Mouse (Mus musculus): ENCODE results near the gene Ndufb2. TPM values are rescaled to one million over a fixed set of nuclear protein-coding genes. Genes with fewer than 3 reads are reported as not detected.

Gene Ndufb2
- polyA plus RNA-seq, 1 experiment from 2014 or later: 410 TPM

- H3K4me2 ChIP-seq: no peak overlapping the region
- no peaks in the 10 kb centered on the region for H3K36me3 ChIP-seq
- ATAC-seq (ENCODE audit: low FRiP score): no peak
- H3K27me3 ChIP-seq: no peaks in the 10 kb centered on the region
- H3K9ac ChIP-seq: no peak overlapping the region; the same call in 1 of the 2 replicates
- H3K4me1 ChIP-seq (replicated peaks): peaks cover 44% of the 10 kb centered on the region
- peak overlapping the region; percentile 63 for H3K27ac ChIP-seq
- WGBS: 46% methylated on average over 6 of the region's 6 CpGs
- no peak overlapping the region for H3K4me3 ChIP-seq
- no peaks in the 10 kb centered on the region for H3K9me3 ChIP-seq
Measured at GRCm38 (mm10) chr6:39559276-39559939, 33.0 kb upstream of the Ndufb2 start.

DNA sequence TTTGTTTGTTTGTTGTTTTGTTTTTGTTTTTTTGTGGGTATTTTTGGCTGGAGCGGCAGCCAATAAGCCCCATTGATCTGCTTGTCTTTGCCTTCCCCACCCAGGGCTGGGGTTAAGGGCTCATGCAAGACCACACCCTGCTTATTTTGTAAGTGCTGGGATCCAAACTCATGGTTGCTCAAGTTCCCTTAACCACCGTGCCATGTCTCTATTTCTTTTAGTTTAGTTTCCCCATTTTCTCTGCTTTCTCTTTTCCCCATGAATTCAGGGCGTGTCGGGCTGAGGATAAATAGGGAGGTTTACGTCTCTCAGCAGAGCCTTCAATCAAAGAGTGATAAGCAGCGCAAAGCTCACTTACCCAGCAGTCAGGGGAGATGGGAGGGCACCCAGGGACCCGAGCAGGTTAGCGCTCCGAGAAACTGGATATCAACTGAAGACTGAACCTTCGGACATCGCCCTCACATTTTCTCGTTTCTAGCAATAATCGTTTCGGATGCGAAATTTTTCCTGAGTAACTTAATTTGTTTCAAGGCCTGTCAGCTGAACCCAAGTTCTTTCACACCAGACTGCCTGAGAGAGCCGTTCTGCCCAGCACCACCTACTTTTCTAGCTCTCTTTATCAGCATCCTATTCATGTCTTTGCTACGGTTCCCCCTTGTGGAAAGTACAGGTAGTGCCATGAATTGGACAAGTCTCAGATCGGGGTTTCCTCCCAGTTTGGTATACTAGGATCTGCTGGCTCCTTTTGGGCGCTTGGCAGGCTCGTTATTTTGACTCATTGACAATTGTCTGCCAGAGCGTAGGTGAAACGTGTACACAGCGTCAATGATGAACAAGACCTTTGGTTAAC lies 30.0 kb upstream of the Ndufb2 start:
- H3K4me3 ChIP-seq: no peak overlapping the region
- H3K27ac ChIP-seq: no peak overlapping the region

GRCm38 (mm10) chr6:39567528-39567927 lies 24.8 kb upstream of the Ndufb2 start:
- Histone ChIP-seq H3K36me3 (no peaks in the 10 kb centered on the region), H3K9ac (no peak overlapping the region), H3K27ac (no peak overlapping the region), H3K4me2 (no peak overlapping the region), H3K9me3 (no peaks in the 10 kb centered on the region), H3K4me3 (no peak overlapping the region), H3K27me3 (0 out of 2 replicates have a peak, but pooled peaks cover 2% of the 10 kb centered on the region), H3K4me1 (replicated peaks) (no peaks in the 10 kb centered on the region; the same call in 1 of the 2 replicates)
- ATAC-seq (ENCODE audit: low FRiP score): no peak
- WGBS: 18% methylated on average over 5 of the region's 5 CpGs

More for the DNA sequence above, 30.0 kb upstream of the Ndufb2 start:
- no peaks in the 10 kb centered on the region for H3K9me3 ChIP-seq
- ATAC-seq (ENCODE audit: low FRiP score): peak; percentile 30; the same call in 1 of the 2 replicates
- H3K36me3 ChIP-seq: no peaks in the 10 kb centered on the region
- 19% methylated on average over 23 of the region's 23 CpGs for WGBS
- no peaks in the 10 kb centered on the region for H3K27me3 ChIP-seq
- H3K9ac ChIP-seq: no peak overlapping the region
- H3K4me1 ChIP-seq (replicated peaks): peaks cover 19% of the 10 kb centered on the region
- H3K4me2 ChIP-seq: peak overlapping the region; percentile 37

GRCm38 (mm10) chr6:39570426-39570825 lies 21.9 kb upstream of the Ndufb2 start:
- Histone ChIP-seq H3K9ac (no peak overlapping the region), H3K36me3 (no peaks in the 10 kb centered on the region), H3K9me3 (no peaks in the 10 kb centered on the region), H3K27ac (no peak overlapping the region), H3K4me3 (no peak overlapping the region), H3K4me2 (no peak overlapping the region), H3K4me1 (replicated peaks) (peaks cover 15% of the 10 kb centered on the region), H3K27me3 (0 out of 2 replicates have a peak, but pooled peaks cover 2% of the 10 kb centered on the region)
- no peak for ATAC-seq (ENCODE audit: low FRiP score)
- 86% methylated on average over 3 of the region's 3 CpGs for WGBS

DNA sequence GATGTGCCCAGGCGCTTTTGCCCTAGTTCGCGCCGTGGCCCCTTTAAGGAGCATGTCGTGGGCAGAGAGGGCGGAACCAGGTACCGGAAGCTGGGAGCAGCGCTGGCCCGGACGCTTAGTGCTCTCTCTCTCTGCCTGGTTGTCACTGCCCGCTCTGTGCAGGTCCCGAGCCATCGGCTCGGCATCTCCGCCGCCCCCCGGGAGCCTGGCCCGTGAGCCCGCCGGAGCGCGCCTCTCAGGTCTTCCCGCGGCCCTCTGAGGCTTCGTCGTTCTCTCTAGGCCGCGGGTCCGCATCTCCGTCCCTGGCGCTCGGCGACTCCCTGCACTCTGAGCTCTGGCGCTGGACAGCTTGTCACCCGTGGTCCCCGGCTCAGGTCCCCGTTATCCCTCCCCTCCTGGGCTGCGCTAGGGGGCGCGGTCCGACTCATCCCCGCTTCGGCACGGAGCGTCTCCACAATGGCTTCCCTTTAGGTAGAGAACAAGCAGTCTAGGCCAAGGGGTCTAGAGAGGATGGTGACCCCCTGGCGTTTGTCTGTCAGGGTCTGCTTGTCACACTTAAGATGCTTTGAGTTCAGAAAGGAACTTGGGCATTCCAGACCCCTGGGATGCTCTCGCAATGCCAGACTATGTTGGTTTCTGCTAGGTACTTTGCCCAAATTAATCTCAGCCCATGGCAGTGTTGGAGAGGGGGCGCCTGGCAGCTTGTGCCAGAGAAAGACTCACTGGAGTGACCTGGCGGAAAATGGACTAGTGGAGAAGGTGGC lies 18.4 kb upstream of the Ndufb2 start, which contains the start of gene Adck2:
Gene Adck2 (plus strand): TSS at position 83 of the 764 bp plus-strand sequence.
- Histone ChIP-seq H3K27me3 (no peaks in the 10 kb centered on the region), H3K4me2 (peak within 1 kb of the TSS; percentile 77), H3K4me3 (peak within 1 kb of the TSS; percentile 79), H3K9ac (peak within 1 kb of the TSS; percentile 93), H3K36me3 (peaks cover 27% of the 10 kb centered on the region), H3K4me1 (replicated peaks) (peaks cover 15% of the 10 kb centered on the region), H3K27ac (peak within 1 kb of the TSS; percentile 97), H3K9me3 (no peaks in the 10 kb centered on the region)
- peak; percentile 95 for ATAC-seq (ENCODE audit: low FRiP score)
- WGBS: under 1% methylated on average over 49 of the region's 49 CpGs

DNA sequence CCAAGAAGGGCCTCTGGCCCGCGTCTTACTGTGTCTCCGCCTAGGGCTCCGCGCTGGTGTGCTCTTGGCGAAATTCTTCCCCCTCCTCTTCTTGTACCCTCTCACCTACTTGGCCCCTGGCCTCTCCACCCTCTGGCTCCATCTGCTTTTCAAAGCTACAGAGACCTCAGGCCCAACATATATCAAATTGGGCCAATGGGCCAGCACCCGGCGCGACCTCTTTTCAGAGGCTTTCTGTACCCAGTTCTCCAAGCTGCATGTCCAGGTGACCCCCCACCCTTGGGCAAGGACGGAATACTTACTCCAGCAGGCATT lies 17.9 kb upstream of the Ndufb2 start:
- Histone ChIP-seq H3K4me2 (peak overlapping the region; percentile 77), H3K4me1 (replicated peaks) (peaks cover 15% of the 10 kb centered on the region)
- ATAC-seq (ENCODE audit: low FRiP score): peak; percentile 59

DNA sequence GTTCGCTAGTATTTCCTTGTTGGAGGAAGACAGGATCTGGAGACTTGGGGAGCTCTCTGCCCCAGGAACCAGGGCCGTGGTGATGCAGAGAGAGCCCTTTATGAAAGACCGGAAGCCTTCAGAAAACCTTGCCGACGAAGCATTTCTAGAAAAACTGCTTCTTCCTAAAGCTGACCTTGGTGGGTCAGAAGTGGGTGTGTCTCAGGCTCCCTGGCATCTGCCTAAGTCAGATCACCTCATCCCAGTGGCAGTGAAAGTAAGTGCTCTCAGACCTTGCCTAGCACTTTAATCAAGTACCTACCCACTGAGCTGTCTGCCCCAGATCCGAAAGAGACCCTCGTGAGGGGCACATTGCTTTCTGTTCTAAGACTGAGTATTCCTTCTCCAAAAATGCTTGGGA lies 17.4 kb upstream of the Ndufb2 start:
- H3K4me3 ChIP-seq: peak overlapping the region; percentile 79
- peaks cover 37% of the 10 kb centered on the region for H3K36me3 ChIP-seq
- no peak for ATAC-seq (ENCODE audit: low FRiP score)
- no peaks in the 10 kb centered on the region for H3K9me3 ChIP-seq
- H3K4me2 ChIP-seq: peak overlapping the region; percentile 77
- peak overlapping the region; percentile 93 for H3K9ac ChIP-seq
- peak overlapping the region; percentile 97 for H3K27ac ChIP-seq
- H3K27me3 ChIP-seq: no peaks in the 10 kb centered on the region
- peaks cover 15% of the 10 kb centered on the region for H3K4me1 ChIP-seq (replicated peaks)
- 80% methylated on average over 7 of the region's 7 CpGs for WGBS

More for the DNA sequence above, 17.9 kb upstream of the Ndufb2 start:
- peak overlapping the region; percentile 93 for H3K9ac ChIP-seq
- peak overlapping the region; percentile 97 for H3K27ac ChIP-seq
- H3K4me3 ChIP-seq: peak overlapping the region; percentile 79
- peaks cover 32% of the 10 kb centered on the region for H3K36me3 ChIP-seq
- no peaks in the 10 kb centered on the region for H3K9me3 ChIP-seq
- 27% methylated on average over 10 of the region's 10 CpGs for WGBS
- H3K27me3 ChIP-seq: no peaks in the 10 kb centered on the region

GRCm38 (mm10) chr6:39579552-39579951 lies 12.8 kb upstream of the Ndufb2 start:
- 93% methylated on average over 7 of the region's 7 CpGs for WGBS
- no peak overlapping the region for H3K27ac ChIP-seq
- H3K9ac ChIP-seq: no peak overlapping the region
- H3K9me3 ChIP-seq: no peaks in the 10 kb centered on the region
- H3K36me3 ChIP-seq: peaks cover 77% of the 10 kb centered on the region
- no peak overlapping the region for H3K4me2 ChIP-seq
- no peaks in the 10 kb centered on the region for H3K27me3 ChIP-seq
- no peak overlapping the region for H3K4me3 ChIP-seq
- H3K4me1 ChIP-seq (replicated peaks): peaks cover 6% of the 10 kb centered on the region
- no peak for ATAC-seq (ENCODE audit: low FRiP score)

DNA sequence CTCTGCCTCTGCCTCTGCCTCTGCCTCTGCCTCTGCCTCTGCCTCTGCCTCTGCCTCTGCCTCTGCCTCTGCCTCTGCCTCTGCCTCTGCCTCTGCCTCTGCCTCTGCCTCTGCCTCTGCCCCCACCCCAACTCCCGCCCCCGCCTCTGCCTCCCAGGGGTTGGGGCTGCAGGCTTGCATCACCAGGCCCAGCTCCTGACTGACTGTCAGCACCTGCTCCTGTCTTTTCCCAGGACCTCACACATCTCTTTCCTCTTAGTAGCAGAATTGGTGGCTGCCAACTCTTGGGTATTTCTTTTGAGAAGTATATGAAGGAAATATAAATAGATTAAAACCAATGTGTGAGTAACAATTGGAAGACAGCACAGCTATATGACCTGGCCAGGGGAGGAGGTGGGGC lies 11.8 kb upstream of the Ndufb2 start:
- 68% methylated on average over 2 of the region's 2 CpGs for WGBS
- Histone ChIP-seq H3K4me3 (no peak overlapping the region), H3K36me3 (peaks cover 87% of the 10 kb centered on the region), H3K4me1 (replicated peaks) (no peaks in the 10 kb centered on the region), H3K9ac (no peak overlapping the region), H3K27me3 (no peaks in the 10 kb centered on the region), H3K4me2 (no peak overlapping the region), H3K9me3 (no peaks in the 10 kb centered on the region), H3K27ac (no peak overlapping the region)
- no peak for ATAC-seq (ENCODE audit: low FRiP score)

DNA sequence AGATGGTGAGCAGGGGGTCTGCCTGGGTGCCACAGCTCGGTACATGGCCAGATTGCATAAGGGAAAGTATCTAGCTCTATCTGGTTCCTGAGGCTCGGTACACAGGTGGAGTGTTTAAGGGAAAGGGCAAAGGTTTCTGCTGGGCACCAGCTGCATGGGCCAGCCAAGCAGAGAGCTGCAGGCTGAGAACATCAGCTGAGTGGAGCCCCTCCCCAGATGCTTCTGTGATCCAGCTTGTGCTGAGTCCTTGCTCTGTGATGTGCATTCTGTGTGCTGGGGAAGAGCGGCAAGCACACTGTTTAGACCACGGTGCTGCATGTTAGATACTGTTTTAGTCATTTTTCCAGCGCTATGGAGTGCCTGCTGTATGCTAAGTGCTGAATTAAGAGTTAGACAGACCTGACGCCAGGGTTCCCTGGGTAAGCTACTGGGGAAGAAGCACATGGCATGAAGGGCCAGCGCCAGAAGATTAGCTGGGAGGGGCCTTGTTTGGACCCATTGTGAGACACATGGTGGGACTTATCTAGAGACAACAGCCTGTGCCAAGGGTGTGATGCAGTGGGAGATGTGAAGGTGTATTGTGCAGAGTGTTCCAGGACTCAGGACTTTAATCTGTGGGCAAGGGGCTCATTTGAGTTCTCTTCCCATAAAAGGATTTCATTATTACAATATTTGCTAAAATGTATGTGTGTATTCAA lies 11.1 kb upstream of the Ndufb2 start:
- no peak for ATAC-seq (ENCODE audit: low FRiP score)
- H3K9ac ChIP-seq: no peak overlapping the region
- WGBS: 83% methylated on average over 7 of the region's 7 CpGs
- H3K4me3 ChIP-seq: no peak overlapping the region
- no peak overlapping the region for H3K27ac ChIP-seq
- H3K36me3 ChIP-seq: peaks cover 94% of the 10 kb centered on the region
- no peaks in the 10 kb centered on the region for H3K9me3 ChIP-seq
- H3K27me3 ChIP-seq: no peaks in the 10 kb centered on the region
- H3K4me2 ChIP-seq: no peak overlapping the region
- H3K4me1 ChIP-seq (replicated peaks): no peaks in the 10 kb centered on the region

- WGBS: 96% methylated on average over 6 of the region's 6 CpGs
- no peak within 1 kb of the TSS for H3K4me3 ChIP-seq
- H3K36me3 ChIP-seq: peaks cover 93% of the 10 kb centered on the region
- no peaks in the 10 kb centered on the region for H3K27me3 ChIP-seq
- H3K4me2 ChIP-seq: no peak within 1 kb of the TSS
- no peaks in the 10 kb centered on the region for H3K9me3 ChIP-seq
- no peak within 1 kb of the TSS for H3K27ac ChIP-seq
- H3K4me1 ChIP-seq (replicated peaks): no peaks in the 10 kb centered on the region
- H3K9ac ChIP-seq: no peak within 1 kb of the TSS
- no peak for ATAC-seq (ENCODE audit: low FRiP score)
Measured at GRCm38 (mm10) chr6:39585517-39585916, 6.9 kb upstream of the Ndufb2 start, which contains the start of gene Gm42420. Gene Gm42420 (plus strand): TSS chr6:39585753.

Data from hindbrain, embryonic 13.5 days (tissue).